Mouse (Mus musculus) liver, embryonic 14.5 days (tissue): ENCODE measurements at regions not wholly inside any gene's neighbourhood (a gene's known extent, or its start where the extent isn't known, plus 50 kb on each side); places are given as distances from the start of the nearest gene placed in this dataset.

ENCODE experiments used
- ATAC-seq: fragments of 200-750 bp; cut with Nextera tagmentation; 2 replicates; pipeline ENCODE4 v1.8.0; 2017; ENCODE audit warnings: moderate number of reproducible peaks, mild to moderate bottlenecking, moderate library complexity; ENCODE audit not compliant: insufficient read depth
- DNase-seq, 3 experiments: peaks; one replicate each; pipeline ENCODE4 v3.0.0-alpha.2; 2012 to 2013; ENCODE audit warnings: low read depth in 3 of 3, low spot score in 3 of 3
- H3K27ac ChIP-seq: fragments of 300-500 bp; sonication (generic); 2 replicates; pipeline ENCODE4 v1.5.1; 2014; ENCODE audit warnings: moderate library complexity, mild to moderate bottlenecking, control low read depth, inconsistent platforms
- H3K27me3 ChIP-seq: fragments of 300-500 bp; sonication (generic); 2 replicates; pipeline ENCODE4 v1.6.1; 2014; ENCODE audit warnings: mild to moderate bottlenecking, low read length, moderate library complexity; ENCODE audit not compliant: control insufficient read depth, insufficient read depth
- H3K36me3 ChIP-seq: fragments of 300-500 bp; sonication (generic); replicated peaks from 2 replicates; pipeline ENCODE4 v1.6.1; 2014; ENCODE audit warnings: low read depth; ENCODE audit not compliant: control insufficient read depth, insufficient read depth
- H3K4me1 ChIP-seq, 2 experiments: fragments of 200-500 bp in 1 of 2; fragments of 300-500 bp in 1 of 2; sonication (generic) in 1 of 2; replicated peaks; 2 replicates each; pipeline ENCODE4 v1.6.1; 2012 to 2014; ENCODE audit warnings: antibody characterized with exemption in 1 of 2, inconsistent platforms in 1 of 2, low read length in 1 of 2; ENCODE audit not compliant: control insufficient read depth in 2 of 2, insufficient read depth in 2 of 2
- H3K4me2 ChIP-seq: fragments of 300-500 bp; sonication (generic); 2 replicates; pipeline ENCODE4 v1.6.1; 2014; ENCODE audit warnings: low read depth, mild to moderate bottlenecking, control low read depth, moderate library complexity
- H3K4me3 ChIP-seq, 2 experiments: fragments of 200-500 bp in 1 of 2; fragments of 300-500 bp in 1 of 2; sonication (generic) in 1 of 2; 2 replicates each; pipeline ENCODE4 v1.5.1; 2012 to 2014; ENCODE audit warnings: low read depth in 2 of 2, low read length in 2 of 2, mild to moderate bottlenecking in 2 of 2, control low read depth in 1 of 2, inconsistent platforms in 1 of 2, moderate library complexity in 1 of 2; ENCODE audit not compliant: insufficient read depth in 1 of 2
- H3K9ac ChIP-seq: fragments of 300-500 bp; sonication (generic); replicated peaks from 2 replicates; pipeline ENCODE4 v1.6.1; 2014; ENCODE audit warnings: mild to moderate bottlenecking, control low read depth, moderate library complexity
- H3K9me3 ChIP-seq: fragments of 300-500 bp; sonication (generic); 2 replicates; pipeline ENCODE4 v1.6.1; 2016; ENCODE audit warnings: low read length, mixed read lengths; ENCODE audit not compliant: control insufficient read depth
- CTCF ChIP-seq: IDR thresholded peaks from 2 replicates; pipeline ENCODE4 v1.5.1; 2016; ENCODE audit warnings: antibody characterized with exemption, low read depth, control low read depth
- EP300 ChIP-seq: IDR thresholded peaks from 2 replicates; pipeline ENCODE4 v1.6.1; 2016; ENCODE audit warnings: antibody characterized with exemption, low read depth
- WGBS: fragments of 180-500 bp; shearing (Covaris S2); extraction: QIAGEN DNeasy Blood & Tissue Kit; methylation state at CpG from one replicate; pipeline ENCODE4 v1.1.7; 2014; ENCODE audit not compliant: insufficient replicate concordance; 5-methylcytosine and 5-hydroxymethylcytosine counted together

DNA sequence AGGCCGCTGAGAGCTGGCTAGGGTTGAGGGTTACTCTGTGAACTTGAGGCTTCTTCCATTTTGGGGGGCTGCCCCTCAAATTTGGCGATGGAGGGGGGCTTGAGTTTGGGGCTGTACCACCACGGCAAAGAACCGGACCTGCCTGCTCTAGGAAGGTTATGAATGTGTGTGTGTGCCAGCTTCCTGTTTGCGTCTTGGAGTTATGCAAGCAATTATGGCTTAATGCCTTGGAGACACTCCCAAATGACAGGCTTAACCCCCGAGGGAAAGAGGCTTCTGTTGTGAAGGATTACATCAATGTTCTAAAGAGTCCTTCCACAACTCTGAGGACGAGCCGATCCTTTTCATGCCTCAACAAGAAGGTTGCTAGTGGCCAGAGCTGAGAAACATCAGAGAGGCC, 294.1 kb downstream of the Bcl11a start:
- no peak for DNase-seq
- 52% methylated on average over 8 of the region's 8 CpGs for WGBS
- Histone ChIP-seq H3K36me3 (no peaks in the 10 kb centered on the region), H3K9ac (no peak overlapping the region), H3K9me3 (no peaks in the 10 kb centered on the region), H3K4me3 (no peak overlapping the region), H3K4me2 (no peak overlapping the region), H3K27ac (no peak overlapping the region), H3K27me3 (no peaks in the 10 kb centered on the region), H3K4me1 (no peaks in the 10 kb centered on the region; a peak in 1 of 4 replicates)
- ATAC-seq: no peak
- TF ChIP-seq EP300: no peak
- TF ChIP-seq CTCF: no peak

DNA sequence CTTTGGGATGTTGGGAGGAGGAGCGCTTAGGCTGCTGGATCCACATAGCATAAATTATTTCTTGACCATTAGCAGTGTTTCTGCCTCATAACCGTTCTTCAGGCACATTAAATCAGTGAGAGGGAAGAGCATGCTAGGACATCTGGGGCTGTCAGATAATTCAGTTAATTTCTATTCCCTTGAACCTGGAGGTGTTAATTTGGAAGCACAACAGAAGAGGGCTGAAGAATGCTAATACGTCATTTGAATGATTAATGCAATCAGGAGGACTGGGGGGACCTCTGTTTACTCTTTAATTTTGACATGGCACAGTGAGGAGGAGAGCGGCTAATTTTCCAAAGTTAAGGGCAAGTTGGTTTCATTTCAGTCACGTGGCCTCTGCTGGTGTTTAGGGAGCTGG, 294.8 kb downstream of the Bcl11a start:
- Histone ChIP-seq H3K27me3 (no peaks in the 10 kb centered on the region), H3K9ac (no peak overlapping the region), H3K4me1 (no peaks in the 10 kb centered on the region; a peak in 1 of 4 replicates), H3K4me2 (no peak overlapping the region), H3K4me3 (no peak overlapping the region), H3K27ac (no peak overlapping the region), H3K36me3 (no peaks in the 10 kb centered on the region), H3K9me3 (no peaks in the 10 kb centered on the region)
- TF ChIP-seq CTCF: no peak
- DNase-seq (no peak), ATAC-seq (no peak)
- 57% methylated on average over 5 of the region's 5 CpGs for WGBS

DNA sequence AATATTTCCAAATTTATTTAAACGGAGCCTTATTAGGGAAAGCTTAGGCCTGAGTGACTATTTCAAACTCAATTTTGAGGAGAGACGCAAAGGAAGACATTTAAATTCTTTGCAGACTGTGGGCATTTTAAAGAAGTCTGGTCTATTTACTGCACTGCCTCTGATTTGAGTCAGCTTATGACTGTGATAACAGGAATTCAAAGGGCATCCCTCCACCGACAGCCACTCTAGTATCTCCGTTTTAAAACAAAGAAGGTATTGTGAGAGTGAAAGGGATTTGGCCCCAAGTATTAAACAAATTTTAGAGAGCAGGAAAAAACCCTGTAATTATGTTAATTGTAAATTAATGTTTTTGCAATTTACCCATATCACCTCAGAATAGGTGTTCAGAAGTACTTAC, 295.4 kb downstream of the Bcl11a start:
- Histone ChIP-seq H3K27me3 (no peaks in the 10 kb centered on the region), H3K4me3 (no peak overlapping the region), H3K9ac (no peak overlapping the region), H3K27ac (no peak overlapping the region), H3K36me3 (no peaks in the 10 kb centered on the region), H3K4me2 (no peak overlapping the region), H3K4me1 (no peaks in the 10 kb centered on the region; a peak in 1 of 4 replicates), H3K9me3 (no peaks in the 10 kb centered on the region)
- TF ChIP-seq CTCF: no peak
- no peak for TF ChIP-seq EP300
- DNase-seq (no peak), ATAC-seq (no peak)
- 60% methylated on average over 4 of the region's 4 CpGs for WGBS

DNA sequence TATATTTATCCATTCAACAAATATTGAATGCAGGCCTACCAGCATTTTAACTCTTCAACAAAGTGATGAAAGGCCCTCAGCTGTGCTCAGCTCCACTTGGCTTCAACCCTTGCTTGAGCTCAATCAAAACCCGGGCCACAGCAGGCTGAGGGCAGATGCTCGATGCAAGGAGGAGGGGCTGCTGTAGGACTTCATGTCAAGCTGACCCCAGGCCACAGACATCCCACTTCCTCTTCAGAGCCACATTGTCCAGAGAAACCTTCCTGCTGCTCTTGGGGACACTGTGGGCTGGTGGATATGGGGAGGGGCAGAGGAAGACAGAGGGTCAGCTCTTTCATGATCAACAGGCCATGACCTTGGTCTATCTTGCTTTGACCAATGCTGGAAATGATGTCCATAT, 299.7 kb downstream of the Bcl11a start:
- H3K4me2 ChIP-seq: no peak overlapping the region
- no peaks in the 10 kb centered on the region for H3K4me1 ChIP-seq
- no peaks in the 10 kb centered on the region for H3K27me3 ChIP-seq
- no peak overlapping the region for H3K27ac ChIP-seq
- no peak overlapping the region for H3K9ac ChIP-seq
- 23% methylated on average over 2 of the region's 2 CpGs for WGBS
- ATAC-seq (no peak), DNase-seq (no peak)
- TF ChIP-seq CTCF (no peak), EP300 (no peak)
- H3K9me3 ChIP-seq: no peaks in the 10 kb centered on the region
- no peak overlapping the region for H3K4me3 ChIP-seq
- H3K36me3 ChIP-seq: no peaks in the 10 kb centered on the region

DNA sequence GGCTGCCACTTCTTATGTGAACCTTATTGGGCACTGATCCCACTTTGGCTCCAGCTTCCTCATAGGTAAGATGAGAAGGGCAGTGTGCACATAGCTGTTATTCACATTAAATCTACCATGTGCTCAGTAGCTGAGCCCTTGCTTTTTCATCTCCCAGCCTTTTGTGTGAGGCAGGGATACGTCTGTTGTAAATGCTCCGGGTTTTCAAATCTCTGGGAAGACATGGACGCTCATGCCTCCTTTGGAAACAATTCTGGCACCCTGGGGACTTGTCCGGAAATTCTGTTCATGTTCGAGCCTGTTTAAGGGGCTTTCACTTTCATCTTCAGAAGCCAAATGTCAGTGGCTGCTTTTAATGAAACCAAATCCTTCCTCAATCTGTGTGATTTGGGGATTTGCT, 312.7 kb downstream of the Bcl11a start:
- Histone ChIP-seq H3K27me3 (no peaks in the 10 kb centered on the region), H3K27ac (no peak overlapping the region), H3K4me3 (no peak overlapping the region), H3K36me3 (no peaks in the 10 kb centered on the region), H3K4me2 (no peak overlapping the region), H3K4me1 (no peaks in the 10 kb centered on the region), H3K9ac (no peak overlapping the region), H3K9me3 (no peaks in the 10 kb centered on the region)
- ATAC-seq (no peak), DNase-seq (no peak)
- TF ChIP-seq EP300: no peak
- no peak for TF ChIP-seq CTCF
- WGBS: 43% methylated on average over 5 of the region's 5 CpGs
